Mouse (Mus musculus) heart, adult 2 months (tissue): Measurements from ENCODE around the gene Sh3glb1.

Experiments used
- CTCF ChIP-seq: fragments of 200-600 bp; IDR thresholded peaks from 2 replicates; pipeline ENCODE4 v1.8.1; 2022; ENCODE audit warnings: antibody characterized with exemption, mild to moderate bottlenecking, moderate library complexity
- POLR2A ChIP-seq: fragments of 200-500 bp; IDR thresholded peaks from 2 replicates; pipeline ENCODE4 v1.6.1; 2011; ENCODE audit warnings: mild to moderate bottlenecking, low read depth, low read length, control low read depth; ENCODE audit not compliant: insufficient read depth

- TF ChIP-seq CTCF (no peak), POLR2A (no peak)
Measured at GRCm38 (mm10) chr3:144714606-144715005, 5.5 kb downstream of the Sh3glb1 start.
